Mouse (Mus musculus): ENCODE data around the gene Tubb5. TPM values are rescaled to one million over a fixed set of nuclear protein-coding genes. Genes with fewer than 3 reads are reported as not detected.
"Not testable (repeated sequence)": the region's sequence is repeated elsewhere in the genome, so short reads cannot be mapped to it uniquely, and the experiment has no call there.

Tubb5 gene
- total RNA-seq, 2 experiments from 2014 or later: 2,525 to 2,580 TPM

DNA sequence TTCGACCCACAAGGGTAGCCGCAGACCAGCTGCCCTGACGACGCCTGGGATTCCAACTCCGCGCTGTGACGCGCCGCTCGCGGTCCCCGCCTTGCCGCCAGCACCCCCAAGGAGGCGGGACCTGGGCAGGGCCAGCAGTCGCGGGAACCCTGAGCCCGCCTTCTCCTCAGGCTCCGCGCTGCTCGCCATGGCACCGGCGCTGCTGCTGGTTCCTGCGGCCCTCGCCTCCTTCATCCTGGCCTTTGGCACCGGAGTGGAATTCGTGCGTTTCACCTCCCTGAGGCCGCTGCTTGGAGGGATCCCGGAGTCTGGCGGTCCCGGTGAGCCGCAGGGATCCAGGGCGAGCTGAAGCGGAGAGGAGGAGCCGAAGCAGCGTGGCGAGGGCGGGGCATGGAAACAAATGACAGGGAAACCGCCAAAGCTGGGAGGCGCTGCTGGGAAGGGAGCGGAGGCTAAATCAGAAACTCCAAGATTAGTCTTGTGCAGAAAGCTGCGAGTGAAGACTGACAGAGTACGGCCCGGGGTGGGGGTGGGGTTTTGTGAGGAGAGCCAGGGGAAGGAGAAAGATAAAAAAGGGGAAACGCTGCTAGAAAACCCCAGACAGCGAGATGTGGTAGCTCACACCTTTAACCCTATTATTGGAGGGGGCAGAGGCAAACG, 23.2 kb upstream of the Tubb5 start, which contains the start of gene Nrm:
Nrm (plus strand) TSS at position 121 of the 660 bp plus-strand sequence.
- DNase-seq: peak; percentile 91
- intact Hi-C loops (cut with DNase I): no loop called here

GRCm38 (mm10) chr17:35860831-35861197, 22.7 kb upstream of the Tubb5 start:
- intact Hi-C loops (cut with DNase I): no loop called here
- DNase-seq: no peak

DNA sequence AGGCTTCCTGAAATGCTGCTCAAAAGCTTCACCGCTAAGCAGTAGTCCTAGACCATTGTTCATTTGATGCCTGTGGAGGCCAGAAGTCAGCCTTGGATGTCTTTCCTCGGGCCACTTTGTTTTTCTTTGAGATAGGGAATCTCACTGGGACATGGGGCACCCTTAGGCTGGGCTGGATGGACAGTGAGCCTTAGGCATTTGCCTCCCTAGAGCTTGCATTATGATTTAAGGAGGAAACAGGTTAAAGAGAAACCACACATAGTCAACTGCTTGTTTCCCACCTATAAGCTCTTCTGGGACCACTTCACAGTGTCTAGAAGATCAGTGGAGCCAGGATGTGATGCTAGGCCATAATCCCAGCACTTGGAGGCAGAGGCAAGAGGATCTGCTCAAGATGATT, 21.7 kb upstream of the Tubb5 start:
- DNase-seq: no peak
- intact Hi-C loops (cut with DNase I): no loop called here

DNA sequence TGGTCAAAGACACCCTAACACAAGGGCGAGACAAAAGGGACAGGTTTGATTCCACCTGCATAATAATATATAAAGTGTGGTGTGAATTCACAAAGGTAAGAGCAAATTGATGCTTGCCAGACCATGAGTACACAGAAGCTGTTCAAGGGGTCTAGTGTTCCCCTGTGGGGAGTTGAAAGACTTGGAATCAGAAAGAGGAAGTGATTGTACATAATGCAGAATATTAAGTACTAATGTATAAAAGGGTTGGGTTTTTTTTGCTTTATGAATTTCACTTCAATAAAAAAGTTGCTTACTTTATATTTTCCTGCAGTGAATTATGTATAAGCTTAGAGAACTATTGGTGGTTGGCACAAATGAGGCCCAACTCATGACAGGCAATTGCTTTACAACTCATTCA, 21.3 kb upstream of the Tubb5 start:
- intact Hi-C loops (cut with DNase I): no loop called here

GRCm38 (mm10) chr17:35850974-35851373, 12.9 kb upstream of the Tubb5 start:
- intact Hi-C loops (cut with DNase I): no loop called here
- no peak for DNase-seq

More for the DNA sequence above, 21.3 kb upstream of the Tubb5 start:
- no peak for DNase-seq

DNA sequence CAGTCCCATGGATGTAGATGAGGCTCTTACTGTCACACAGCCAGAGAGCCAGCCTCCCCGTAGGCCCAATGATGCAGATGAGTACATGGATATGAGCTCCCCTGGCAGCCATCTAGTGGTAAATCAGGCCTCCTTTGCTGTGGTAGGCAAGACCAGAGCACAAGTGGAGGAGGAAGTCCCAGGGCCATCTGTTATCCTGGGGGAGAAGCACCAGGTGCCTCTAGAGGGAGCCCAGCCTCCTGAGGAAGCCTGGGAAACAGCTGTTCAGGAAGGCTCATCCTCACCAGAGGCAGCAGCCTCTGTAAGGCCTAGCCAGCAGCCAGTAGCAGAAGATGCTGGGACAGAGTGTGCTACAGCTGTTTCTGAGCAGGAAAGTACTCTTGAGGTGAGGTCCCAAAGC, 10.0 kb upstream of the Tubb5 start:
- DNase-seq: no peak
- intact Hi-C loops (cut with DNase I): no loop called here

GRCm38 (mm10) chr17:35843514-35843913, 5.4 kb upstream of the Tubb5 start:
- intact Hi-C loops (cut with DNase I): no loop called here
- no peak for DNase-seq

- intact Hi-C loops (cut with DNase I): no loop called here
Measured at GRCm38 (mm10) chr17:35842006-35842405, 3.9 kb upstream of the Tubb5 start.

GRCm38 (mm10) chr17:35841076-35841950, 3.2 kb upstream of the Tubb5 start, which contains the start of gene Mdc1:
Mdc1 (plus strand) TSS chr17:35841515.
- intact Hi-C loops (cut with DNase I): no loop called here
- DNase-seq: peak; percentile 100

More at GRCm38 (mm10) chr17:35842006-35842405, 3.9 kb upstream of the Tubb5 start:
- no peak for DNase-seq

DNA sequence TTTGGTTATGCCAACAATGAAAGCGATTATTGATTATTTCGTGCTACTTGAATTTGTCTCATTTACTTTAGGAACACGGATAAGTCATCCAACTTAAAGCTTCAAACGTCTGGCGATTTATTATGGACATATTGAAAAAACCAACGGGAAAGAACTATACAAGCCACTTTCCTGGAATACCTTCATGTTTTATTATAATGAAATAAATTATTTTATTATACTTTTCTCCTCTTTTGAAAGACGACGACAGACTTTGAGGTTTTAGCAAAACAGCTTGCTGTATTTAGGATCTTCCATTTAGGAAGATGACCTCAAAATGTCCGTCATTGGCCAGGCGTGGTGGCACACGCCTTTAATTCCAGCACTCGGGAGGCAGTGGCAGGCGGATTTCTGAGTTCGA, 2.5 kb upstream of the Tubb5 start:
- DNase-seq: no peak
- intact Hi-C loops (cut with DNase I): no loop called here

GRCm38 (mm10) chr17:35839002-35839401, 896 bp upstream of the Tubb5 start:
- intact Hi-C loops (cut with DNase I): not testable (repeated sequence)
- DNase-seq: peak; percentile 38

DNA sequence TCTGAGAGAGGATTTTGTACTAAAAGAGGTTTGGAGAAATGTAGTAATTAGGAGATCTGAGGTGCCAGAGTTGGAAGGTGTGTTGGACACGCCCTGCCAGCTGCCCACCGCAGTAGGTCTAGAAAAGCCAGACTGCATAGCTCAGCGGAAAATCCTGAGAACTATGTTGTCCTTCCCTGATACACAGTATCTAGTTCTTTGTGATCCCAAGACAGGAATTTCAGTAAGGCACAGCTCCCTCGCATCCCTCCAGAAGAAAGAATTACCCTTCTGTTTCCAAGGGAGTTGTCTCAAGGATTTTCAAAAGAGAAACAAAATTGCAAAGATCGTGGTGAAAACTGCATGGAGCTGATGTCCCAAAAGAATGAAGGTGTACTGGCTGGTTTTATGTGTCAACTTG, 464 bp upstream of the Tubb5 start:
- peak; percentile 53 for DNase-seq
- intact Hi-C loops (cut with DNase I): no loop called here

- peak; percentile 75 for DNase-seq
- intact Hi-C loops (cut with DNase I): no loop called here
Measured at GRCm38 (mm10) chr17:35837487-35837886, 619 bp downstream of the Tubb5 start.

DNA sequence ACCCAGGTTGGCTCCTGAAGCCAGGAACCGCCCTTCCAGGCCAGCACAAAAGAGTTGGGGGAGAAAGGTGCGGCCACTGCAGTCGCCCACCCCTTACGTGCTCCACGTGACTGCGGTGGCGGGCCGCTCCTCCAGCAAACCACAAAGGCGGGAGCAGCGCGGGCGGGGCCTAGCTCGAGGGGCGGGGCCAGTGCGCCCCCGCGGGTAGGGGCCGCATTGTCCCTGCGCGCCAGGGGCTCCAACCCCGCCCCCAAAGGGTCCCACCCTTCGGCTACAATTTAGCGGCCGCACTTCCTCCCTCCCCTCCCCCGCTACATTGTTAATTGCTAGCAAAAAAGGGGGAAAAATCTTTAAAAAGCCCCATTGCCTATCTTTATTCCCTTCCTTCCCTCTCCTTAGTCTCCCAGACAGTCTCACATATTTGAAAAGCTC, 1.1 kb downstream of the Tubb5 start:
- DNase-seq: peak; percentile 95
- intact Hi-C loops (cut with DNase I): no loop called here

DNA sequence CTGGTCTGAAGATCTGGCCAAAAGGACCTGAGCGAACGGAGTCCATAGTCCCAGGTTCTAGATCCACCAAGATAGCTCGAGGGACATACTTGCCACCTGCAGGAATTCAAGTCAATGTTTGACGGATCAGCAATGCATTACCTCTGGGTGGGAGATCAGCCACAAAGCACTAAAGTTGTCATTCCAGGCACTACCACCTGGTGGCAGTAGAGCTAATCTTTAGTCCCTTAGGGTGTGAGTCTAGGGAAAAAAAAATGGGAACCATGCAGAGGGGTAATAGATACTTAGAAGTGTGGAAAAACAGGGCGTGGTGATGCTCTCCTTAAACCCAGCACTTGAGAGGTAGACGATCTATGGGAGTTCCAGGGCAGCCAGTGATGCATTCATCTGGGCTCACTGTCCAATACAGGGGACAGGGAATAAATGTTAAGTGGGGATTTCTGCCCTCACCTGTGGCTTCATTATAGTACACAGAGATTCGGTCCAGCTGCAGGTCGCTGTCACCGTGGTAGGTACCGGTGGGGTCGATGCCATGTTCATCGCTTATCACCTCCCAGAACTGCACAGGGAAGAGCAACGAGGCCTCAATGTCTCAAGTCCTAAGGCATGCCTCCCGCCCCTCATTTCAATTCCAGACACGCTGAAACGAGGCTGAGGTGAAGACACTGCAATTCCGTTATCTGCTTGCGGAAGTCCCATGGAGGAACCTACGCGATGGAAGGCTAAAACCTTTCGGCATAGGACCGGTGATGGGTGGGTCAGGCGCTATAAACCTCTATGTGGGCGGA, 1.7 kb downstream of the Tubb5 start:
- DNase-seq: peak; percentile 87

GRCm38 (mm10) chr17:35835424-35836140, 2.5 kb downstream of the Tubb5 start:
- intact Hi-C loops (cut with DNase I): loop anchor here (2.0 kb wide), 1 partner anchor 31 kb away; no protein-coding TSS in a partner anchor

More for the DNA sequence above, 1.7 kb downstream of the Tubb5 start:
- intact Hi-C loops (cut with DNase I): no loop called here

DNA sequence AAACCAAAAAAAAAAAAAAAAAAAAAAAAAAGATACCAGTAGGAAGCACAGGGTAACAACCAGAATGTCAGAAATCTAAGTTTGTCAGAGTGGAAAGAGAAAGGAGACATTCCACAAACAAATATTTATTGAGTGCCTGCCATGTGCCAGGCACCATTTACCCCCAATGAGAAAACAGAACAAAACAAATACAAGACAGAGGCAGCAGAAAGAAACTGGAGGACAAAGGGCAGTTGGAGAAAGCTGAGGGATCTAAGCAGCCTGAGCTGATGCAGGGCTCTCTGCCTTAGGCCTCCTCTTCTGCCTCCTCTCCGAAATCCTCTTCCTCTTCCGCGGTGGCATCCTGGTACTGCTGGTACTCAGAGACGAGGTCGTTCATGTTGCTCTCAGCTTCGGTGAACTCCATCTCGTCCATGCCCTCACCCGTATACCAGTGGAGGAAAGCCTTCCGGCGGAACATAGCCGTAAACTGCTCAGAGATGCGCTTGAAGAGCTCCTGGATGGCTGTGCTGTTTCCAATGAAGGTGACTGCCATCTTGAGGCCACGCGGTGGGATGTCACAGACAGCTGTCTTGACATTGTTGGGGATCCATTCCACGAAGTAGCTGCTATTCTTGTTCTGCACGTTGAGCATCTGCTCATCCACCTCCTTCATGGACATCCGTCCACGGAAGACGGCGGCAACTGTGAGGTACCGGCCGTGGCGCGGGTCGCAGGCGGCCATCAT, 3.2 kb downstream of the Tubb5 start:
- DNase-seq: peak; percentile 32
- intact Hi-C loops (cut with DNase I): loop anchor here (2.0 kb wide), 1 partner anchor 32 kb away; no protein-coding TSS in a partner anchor

More at GRCm38 (mm10) chr17:35835424-35836140, 2.5 kb downstream of the Tubb5 start:
- no peak for DNase-seq

DNA sequence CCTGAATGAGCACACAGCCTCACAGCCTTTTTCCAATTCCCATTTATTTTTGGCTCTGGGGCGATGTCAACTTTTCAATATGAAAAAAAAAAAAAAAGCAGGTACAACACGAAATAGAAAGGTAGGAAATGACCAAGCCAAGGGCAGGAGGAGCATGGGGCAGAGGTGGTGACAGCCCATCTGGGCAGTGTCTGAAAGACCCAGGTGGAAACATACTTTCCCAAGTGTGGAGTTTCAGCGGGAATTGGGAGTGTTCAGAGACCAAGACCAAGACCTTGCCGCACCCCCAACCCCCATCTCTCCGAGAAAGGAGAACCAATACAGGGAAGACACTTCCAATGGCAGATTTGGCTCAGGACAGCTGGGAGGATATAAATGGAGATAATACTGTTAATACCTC, 4.2 kb downstream of the Tubb5 start:
- intact Hi-C loops (cut with DNase I): loop anchor here (2.0 kb wide), 1 partner anchor 33 kb away; no protein-coding TSS in a partner anchor

GRCm38 (mm10) chr17:35833239-35833751, 4.8 kb downstream of the Tubb5 start:
- DNase-seq: peak; percentile 29
- intact Hi-C loops (cut with DNase I): no loop called here

More for the DNA sequence above, 4.2 kb downstream of the Tubb5 start:
- no peak for DNase-seq
